Mouse (Mus musculus) megakaryocyte, adult 5-6 weeks (primary cell): Measurements from ENCODE around the gene Rheb. TPM values are rescaled to one million over a fixed set of nuclear protein-coding genes. Genes with fewer than 3 reads are reported as not detected.
"Not testable (repeated sequence)": the region's sequence is repeated elsewhere in the genome, so short reads cannot be mapped to it uniquely, and the experiment has no call there.

Experiments
- ATAC-seq: 2 replicates; pipeline ENCODE4 v1.8.0; 2016; ENCODE audit warnings: mild to moderate bottlenecking, inconsistent platforms; ENCODE audit not compliant: poor library complexity, severe bottlenecking
- total RNA-seq, 2 experiments: library from RNA; stranded (forward) in 1 of 2; stranded (reverse) in 1 of 2; fragments of 153-499, 151-499 nt in 1 of 2; fragments of 221-1000, 200-1000 nt in 1 of 2; gene quantifications; 2 replicates each; pipeline versions ENCODE4 v1.2.3 to v1.2.4; 2015 to 2017

Gene Rheb
- total RNA-seq (2015) (109 and 136 TPM in 2 replicates), total RNA-seq (2017) (44.2 and 56.7 TPM in 2 replicates)

DNA sequence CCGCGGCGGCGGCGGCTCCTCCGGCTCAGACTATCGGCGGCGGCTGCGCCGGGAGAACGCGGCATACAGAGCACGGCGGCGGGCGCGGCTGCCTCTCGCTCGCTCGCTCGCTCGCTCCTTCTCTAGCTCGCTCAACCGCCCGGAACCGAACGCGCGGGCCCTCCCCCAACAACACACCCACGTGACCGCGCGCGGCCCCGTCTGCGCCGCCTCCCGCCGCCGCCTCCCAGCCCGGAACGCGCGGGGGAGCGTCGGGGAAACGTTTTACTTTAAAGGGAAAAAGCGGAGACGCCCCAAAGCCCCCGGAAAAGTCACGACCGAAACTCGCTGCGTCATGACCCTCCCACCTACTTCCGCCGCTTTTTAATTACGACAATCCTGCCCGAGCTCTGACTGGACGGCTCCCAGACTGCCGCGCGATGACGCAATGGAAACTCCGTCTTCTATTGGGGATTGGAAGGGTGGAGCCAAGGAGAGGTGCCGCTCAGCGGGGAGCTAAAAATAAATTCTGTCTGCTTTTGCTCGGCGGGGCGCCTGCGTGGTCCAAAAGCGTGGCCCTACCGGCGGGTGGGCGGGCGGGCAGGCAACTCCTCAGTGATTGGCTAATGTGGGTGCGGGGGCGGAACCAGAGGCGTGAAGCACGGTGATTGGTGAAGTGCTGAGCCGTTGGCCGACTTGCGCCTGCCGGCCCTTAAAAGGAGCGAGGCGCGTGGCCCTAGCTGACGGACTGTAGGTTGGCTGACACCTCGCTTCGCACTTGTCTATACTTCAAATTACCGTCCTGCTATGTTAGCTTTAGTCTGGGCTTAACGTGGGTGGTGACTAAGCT lies at the start of gene Rheb:
Rheb (minus strand) TSS at position 351 of the 829 bp plus-strand sequence.
- ATAC-seq, result peak; percentile 82

DNA sequence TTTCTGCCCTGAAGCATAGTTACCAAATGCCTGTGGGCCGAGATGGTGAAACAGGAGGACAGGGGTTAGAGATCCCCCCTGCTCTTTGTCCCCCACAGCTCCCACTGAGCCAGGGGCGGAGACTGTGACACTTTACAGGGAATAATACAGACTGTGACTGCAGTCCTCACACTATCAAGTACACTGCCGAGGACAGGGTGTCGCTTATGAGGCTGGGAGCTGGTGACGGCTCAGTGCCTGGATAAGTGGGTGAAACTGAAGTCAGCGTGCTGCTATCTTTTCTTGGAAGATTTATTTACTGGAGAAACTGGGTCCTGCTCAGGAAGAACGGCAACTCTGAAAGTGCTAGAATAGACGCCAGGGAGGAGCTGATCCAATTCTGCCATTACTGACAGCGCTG lies 47.4 kb upstream of the Rheb start:
- no peak for ATAC-seq

DNA sequence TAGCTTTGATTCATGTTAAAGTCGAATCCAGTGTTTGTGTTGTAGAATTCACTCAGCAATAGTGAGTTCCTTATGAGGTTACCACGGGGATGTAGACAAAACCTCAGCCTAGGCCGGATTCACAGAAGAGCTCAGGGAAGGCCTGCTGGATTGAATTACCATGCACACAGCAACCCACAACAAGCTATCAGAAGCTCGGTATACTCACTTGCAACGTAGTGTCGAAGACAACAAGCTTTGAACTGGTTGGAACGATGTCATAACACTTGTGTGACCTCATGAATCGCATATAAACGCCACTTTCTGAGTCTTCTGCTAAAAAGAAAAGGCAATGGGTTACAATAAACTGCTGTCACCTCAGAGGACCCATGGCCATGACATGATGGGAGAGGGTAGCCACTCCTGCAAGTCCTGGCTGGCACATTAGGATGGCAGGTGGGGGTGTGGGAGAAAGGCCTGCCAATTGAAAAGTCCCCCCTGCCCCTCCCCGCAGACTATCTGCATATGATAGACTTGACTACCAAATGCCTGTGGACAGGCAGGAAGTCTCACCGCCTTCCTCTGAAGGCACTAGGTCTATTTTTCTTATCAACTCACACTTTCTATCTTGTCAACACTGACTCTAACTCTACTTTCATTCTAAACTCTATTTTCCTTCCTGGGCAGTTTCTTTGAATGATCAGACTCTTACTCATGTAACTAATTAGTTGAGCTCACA lies 46.6 kb upstream of the Rheb start:
- no peak for ATAC-seq

DNA sequence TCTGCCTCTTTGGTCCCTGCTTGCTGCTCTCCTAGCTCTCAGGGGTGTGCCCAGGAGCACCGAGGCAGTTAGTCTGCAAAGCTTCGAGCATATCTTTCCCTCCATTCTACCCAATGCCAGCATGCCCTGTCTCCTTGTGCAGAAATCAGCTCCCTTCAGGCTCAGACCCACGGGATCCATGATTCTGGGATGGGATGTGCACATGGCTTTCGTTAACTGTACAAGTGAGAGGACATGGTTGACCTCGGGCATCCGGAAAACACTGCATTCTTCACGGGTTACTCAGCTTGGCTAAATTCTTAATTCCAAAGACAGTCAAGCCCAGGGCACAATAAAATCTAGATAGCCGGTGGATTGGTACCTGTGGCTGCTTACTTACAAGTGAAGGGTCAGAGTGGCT lies 44.8 kb upstream of the Rheb start:
- no peak for ATAC-seq

DNA sequence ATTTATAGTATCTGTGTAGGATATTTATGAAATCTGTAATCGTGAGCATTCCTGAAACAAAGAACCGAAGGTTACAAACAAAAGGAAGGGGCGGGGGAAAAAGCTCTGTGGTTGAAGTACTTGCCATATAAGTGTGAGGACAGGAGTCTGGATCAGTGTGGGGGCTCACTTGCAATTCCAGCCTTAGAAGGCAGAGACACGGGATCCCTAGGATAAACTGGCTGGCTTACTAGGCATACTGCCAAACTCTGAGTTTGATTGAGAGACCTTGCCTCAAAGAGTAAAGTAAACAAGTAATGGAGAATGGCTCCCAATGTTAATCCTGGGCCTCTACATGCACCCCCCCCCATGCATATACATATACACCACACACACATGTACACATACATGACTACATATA lies 36.3 kb upstream of the Rheb start:
- no peak for ATAC-seq

DNA sequence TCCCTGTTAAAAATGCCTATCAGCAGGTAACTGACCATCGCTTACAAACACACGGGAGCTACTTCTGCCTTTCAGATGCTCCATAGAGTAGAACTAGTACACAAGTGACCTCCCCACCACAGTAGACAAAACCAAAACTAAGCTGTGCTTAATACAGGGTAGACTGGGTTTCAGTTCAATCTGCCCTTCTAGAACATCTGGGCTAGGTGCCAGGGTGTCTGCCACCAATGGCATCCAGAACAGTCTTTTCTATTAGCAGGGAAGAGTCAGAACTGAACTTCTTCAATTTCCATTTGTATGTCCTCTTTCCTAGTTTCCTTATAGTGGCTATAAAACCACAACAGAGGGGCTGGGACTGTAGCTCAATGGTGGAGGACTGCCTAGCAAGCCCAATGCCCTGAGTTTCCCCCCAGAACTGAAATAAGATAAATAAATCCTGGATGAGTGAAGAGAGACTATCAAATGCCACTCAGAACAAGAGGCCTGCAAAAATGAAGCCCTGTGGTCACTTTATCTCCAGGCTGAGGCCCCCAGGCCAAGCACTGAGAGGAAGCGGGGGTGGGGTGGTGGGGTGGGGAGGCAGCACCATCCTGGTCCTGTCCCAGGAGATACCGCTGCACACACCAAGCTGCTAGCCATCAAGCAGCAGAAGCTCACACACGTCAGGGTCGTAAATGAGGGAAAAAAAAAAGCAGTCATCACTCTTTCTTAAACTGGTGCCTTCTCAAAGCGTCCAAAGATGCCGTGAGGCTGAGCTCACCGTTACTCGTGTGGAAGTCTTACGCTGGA lies 35.6 kb upstream of the Rheb start:
- ATAC-seq, result no peak

- ATAC-seq, result no peak
These were observed 34.2 kb upstream of the Rheb start for GRCm38 (mm10) chr5:24876653-24877052.

GRCm38 (mm10) chr5:24874111-24874510 lies 31.7 kb upstream of the Rheb start:
- ATAC-seq, result no peak

DNA sequence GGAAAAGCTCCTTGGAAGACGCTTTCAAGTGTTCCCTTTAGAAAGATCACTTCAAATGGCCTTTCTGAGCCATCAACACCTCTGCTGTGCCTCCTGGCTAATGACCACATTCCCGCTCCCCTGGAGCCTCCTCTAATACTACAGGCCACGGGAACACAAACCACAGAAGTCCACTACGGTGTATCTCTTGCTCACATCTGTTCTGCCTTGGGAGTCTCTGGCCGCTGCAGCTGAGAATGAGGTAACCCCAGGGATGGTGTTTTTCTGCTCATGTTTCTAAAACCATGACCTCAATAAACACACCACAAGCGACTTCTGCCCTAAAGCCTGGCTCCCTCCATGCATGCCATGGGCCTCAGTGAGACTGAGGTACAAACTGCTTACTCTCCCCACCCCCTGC lies 30.8 kb upstream of the Rheb start:
- ATAC-seq, result no peak

- ATAC-seq, result no peak
These were observed 28.9 kb upstream of the Rheb start for GRCm38 (mm10) chr5:24871276-24871675.

DNA sequence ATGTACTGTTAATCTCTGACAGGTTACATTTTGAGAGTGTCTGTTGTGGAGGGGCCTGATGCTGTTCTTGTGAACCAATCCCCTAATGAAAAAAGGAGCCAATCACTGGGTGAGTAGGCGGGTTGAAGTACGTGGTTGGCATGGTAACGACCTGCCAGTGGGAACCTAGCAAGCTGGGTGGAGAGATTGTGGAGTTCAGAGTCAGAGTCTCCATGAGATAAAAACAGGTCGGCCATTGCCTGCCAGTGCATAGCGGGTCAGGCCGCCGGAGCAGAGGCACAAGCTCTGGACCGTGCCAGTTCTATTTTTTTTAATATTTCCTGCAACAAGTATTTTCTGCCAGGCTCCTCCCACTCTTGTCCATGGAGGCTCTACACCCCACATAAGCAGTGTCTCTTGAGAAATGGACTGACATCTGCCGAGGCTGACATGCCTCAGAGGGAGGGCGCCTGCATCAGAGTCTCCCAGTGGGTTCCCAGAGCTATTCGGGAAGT lies 27.4 kb upstream of the Rheb start:
- no peak for ATAC-seq

DNA sequence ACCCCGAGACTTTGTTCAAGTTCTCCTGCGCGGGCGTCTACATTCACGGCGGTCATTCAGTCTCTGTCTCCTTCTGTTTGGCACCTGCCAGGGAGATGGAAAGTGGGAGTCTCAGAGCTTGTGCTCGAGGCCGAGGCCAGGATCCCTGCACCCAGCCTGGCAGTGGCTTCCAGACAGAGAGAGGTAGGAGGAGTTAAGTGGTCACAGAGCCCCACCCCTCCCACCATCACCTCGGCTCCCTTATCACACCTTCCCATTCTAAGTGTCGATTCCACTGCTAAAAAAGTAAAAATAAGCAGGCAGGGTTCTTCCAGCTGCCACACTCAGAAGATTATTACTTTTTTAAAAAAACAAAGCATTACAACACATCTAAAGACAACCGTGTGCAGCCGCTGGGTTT lies 21.4 kb upstream of the Rheb start:
- no peak for ATAC-seq

DNA sequence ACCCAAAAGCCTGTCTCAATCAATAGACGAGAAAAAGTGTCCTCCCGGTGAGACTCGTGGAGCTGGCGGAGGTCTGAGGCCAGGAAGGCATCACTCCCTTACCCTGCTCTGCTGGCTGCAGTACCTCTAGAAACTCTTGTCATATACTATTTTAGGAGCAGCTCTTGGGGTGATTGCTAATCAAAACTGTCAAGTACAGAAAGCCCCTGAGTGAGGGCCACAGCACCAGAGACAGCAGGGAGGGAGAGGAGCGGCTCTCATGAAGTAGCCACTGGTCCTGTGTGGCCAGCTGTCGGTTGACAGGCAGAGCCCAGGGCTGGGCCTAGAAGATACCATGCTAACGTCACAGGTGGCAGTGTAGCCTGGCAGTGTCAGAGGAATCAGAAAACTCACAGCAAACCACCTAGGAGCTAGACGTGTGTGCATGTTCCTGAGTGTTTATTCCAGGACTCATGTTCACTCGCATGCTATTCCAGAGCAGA lies 19.1 kb upstream of the Rheb start:
- ATAC-seq, result no peak

GRCm38 (mm10) chr5:24860635-24861448 lies 18.4 kb upstream of the Rheb start:
- no peak for ATAC-seq

- no peak for ATAC-seq
These were observed 17.5 kb upstream of the Rheb start for GRCm38 (mm10) chr5:24859771-24860540.

DNA sequence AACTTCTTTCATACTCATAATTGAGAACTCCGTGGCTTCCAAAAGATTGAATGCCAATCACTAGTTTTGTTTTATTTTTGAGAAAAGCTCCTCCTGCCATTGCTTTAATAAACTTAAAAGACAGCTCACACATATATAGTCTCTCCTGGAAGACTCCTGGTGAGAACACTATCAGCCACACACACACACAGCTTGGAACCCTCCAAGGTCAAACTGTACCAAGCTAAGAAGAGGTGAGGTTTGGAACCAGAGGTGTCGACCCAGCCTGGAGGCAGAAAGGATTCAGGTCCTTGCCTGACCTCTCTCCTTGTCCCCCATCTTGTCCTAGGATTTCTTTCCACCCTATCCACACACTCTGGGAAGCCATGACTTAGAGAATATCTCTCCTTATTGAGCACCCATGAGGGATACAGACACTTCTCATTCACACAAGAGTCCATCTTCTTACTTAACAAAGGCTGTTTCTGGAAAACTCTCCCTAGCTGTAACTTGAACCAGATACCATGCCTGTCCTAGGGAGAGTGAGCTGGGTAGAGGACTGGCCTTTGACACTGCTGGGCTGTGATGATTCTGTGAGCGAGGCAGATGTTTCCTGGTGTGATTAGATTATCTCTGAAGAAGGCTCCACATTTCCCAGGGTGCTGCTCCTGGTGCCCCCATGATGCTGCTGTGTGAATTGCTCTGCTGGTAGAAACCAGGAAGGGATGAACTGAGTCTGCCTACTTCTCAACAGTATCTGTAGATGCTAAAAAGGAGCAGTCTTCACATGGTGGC lies 12.6 kb upstream of the Rheb start:
- ATAC-seq, result no peak

DNA sequence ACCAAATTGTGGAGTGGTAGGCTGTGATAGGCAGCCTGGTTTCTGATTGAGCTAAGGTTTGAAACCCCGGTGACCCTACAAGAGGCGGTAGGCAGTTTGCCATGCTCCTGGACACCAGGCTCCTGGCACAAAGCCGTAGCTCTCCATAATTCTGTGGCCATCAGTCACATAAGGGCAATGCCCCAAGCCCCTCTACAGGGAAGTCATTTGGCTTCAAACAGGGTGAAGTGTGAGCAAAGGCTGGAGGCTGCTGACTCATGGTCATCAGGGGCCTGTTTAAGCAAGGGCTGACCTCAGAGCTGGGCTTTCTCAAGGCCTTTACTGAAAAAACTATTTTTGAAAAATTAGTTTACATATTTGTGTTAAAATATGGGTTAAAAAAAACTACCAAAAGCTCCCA lies 11.8 kb upstream of the Rheb start:
- no peak for ATAC-seq

GRCm38 (mm10) chr5:24848261-24848660 lies 5.8 kb upstream of the Rheb start:
- not testable (repeated sequence) for ATAC-seq

DNA sequence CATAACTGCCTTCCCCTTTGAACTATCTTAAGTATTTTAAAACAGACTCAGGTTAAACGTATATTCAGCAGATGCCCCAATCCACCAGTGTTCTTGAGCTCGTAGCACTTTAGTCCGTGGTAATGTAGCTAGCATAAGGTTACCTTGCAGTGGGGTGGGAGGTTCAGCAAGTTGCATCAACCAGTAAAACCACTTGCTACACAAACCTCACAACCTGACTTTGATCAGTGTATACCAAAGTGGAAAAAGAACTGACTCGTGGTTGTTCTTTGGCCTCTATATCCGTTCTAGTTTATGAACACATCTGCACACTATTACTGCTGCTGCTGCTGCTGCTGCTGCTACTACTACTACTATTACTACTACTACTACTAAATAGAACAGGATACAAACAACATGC lies 1.4 kb upstream of the Rheb start:
- ATAC-seq, result no peak
